Mouse (Mus musculus) myocyte (in vitro differentiated cells): ENCODE results near the gene Pcgf6. TPM values are rescaled to one million over a fixed set of nuclear protein-coding genes. Genes with fewer than 3 reads are reported as not detected.
"Not testable (repeated sequence)": the region's sequence is repeated elsewhere in the genome, so short reads cannot be mapped to it uniquely, and the experiment has no call there.

Experiments used
- H3K27me3 ChIP-seq: one replicate; pipeline ENCODE4 v1.6.1; 2011; ENCODE audit not compliant: control insufficient read depth, insufficient read depth, insufficient read length
- H3K36me3 ChIP-seq: one replicate; pipeline ENCODE4 v1.6.1; 2011; ENCODE audit not compliant: control insufficient read depth, insufficient read depth
- H3K4me2 ChIP-seq: one replicate; pipeline ENCODE4 v1.6.1; 2011; ENCODE audit warnings: low read depth, control low read depth
- H3K4me3 ChIP-seq: one replicate; pipeline ENCODE4 v1.5.1; 2011; ENCODE audit warnings: mild to moderate bottlenecking, control low read depth, moderate library complexity
- H3K79me2 ChIP-seq: one replicate; pipeline ENCODE4 v1.6.1; 2011; ENCODE audit not compliant: control insufficient read depth, insufficient read depth
- H3ac ChIP-seq: one replicate; pipeline ENCODE4 v1.6.1; 2011; ENCODE audit not compliant: control insufficient read depth, insufficient read length
- CEBPB ChIP-seq: IDR thresholded peaks from 2 replicates; pipeline ENCODE4 v1.6.1; 2011; ENCODE audit warnings: mild to moderate bottlenecking, moderate library complexity; ENCODE audit not compliant: poor library complexity, insufficient read depth, severe bottlenecking
- E2F4 ChIP-seq: IDR thresholded peaks from one replicate; pipeline ENCODE4 v1.6.1; 2011; ENCODE audit warnings: mild to moderate bottlenecking, control low read depth, moderate library complexity; ENCODE audit not compliant: insufficient read depth
- MAX ChIP-seq: IDR thresholded peaks from one replicate; pipeline ENCODE4 v1.6.1; 2011; ENCODE audit warnings: low read depth, mild to moderate bottlenecking, control low read depth
- MYOD1 ChIP-seq, 3 experiments: IDR thresholded peaks; one replicate each; pipeline ENCODE4 v1.6.1; 2011; ENCODE audit warnings: control low read depth in 2 of 3, low read depth in 2 of 3, mild to moderate bottlenecking in 2 of 3, moderate library complexity in 1 of 3; ENCODE audit not compliant: insufficient read length in 2 of 3, control insufficient read depth in 1 of 3
- MYOG ChIP-seq, 3 experiments: IDR thresholded peaks; one replicate each; pipeline ENCODE4 v1.6.1; 2011; ENCODE audit warnings: control low read depth in 2 of 3, low read depth in 2 of 3, mild to moderate bottlenecking in 2 of 3; ENCODE audit not compliant: insufficient read length in 2 of 3, control insufficient read depth in 1 of 3, insufficient read depth in 1 of 3
- POLR2A ChIP-seq: IDR thresholded peaks from one replicate; pipeline ENCODE4 v1.6.1; 2011; ENCODE audit warnings: low read depth, mild to moderate bottlenecking, control low read depth, moderate library complexity; ENCODE audit not compliant: insufficient read length
- POLR2AphosphoS2 ChIP-seq: IDR thresholded peaks from one replicate; pipeline ENCODE4 v1.6.1; 2011; ENCODE audit warnings: low read depth, control low read depth; ENCODE audit not compliant: insufficient read length
- REST ChIP-seq: IDR thresholded peaks from one replicate; pipeline ENCODE4 v1.6.1; 2011; ENCODE audit warnings: mild to moderate bottlenecking, control low read depth, moderate library complexity; ENCODE audit not compliant: insufficient read depth, insufficient read length
- SRF ChIP-seq: IDR thresholded peaks from one replicate; pipeline ENCODE4 v1.6.1; 2011; ENCODE audit warnings: low read depth; ENCODE audit not compliant: control insufficient read depth, insufficient read length
- TCF12 ChIP-seq: IDR thresholded peaks from one replicate; pipeline ENCODE4 v1.6.1; 2011; ENCODE audit warnings: mild to moderate bottlenecking, control low read depth; ENCODE audit not compliant: poor library complexity, insufficient read depth, severe bottlenecking
- TCF3 ChIP-seq: IDR thresholded peaks from one replicate; pipeline ENCODE4 v1.6.1; 2011; ENCODE audit warnings: low read depth, control low read depth; ENCODE audit not compliant: insufficient read length
- USF1 ChIP-seq: IDR thresholded peaks from one replicate; pipeline ENCODE4 v1.6.1; 2011; ENCODE audit warnings: low read depth, mild to moderate bottlenecking, control low read depth, moderate library complexity
- polyA plus RNA-seq: library from polyadenylated mRNA; unstranded; fragments of >200 nt; fragmentation: generic; extraction: Trizol; gene quantifications from one replicate; pipeline ENCODE4 v1.2.1, GENCODE M21; 2012; ENCODE audit warnings: missing spikeins

The Pcgf6 gene
- polyA plus RNA-seq, 1 experiment = 5.6 TPM

- Histone ChIP-seq H3K79me2 (no peaks in the 10 kb centered on the region), H3K4me3 (no peak overlapping the region), H3ac (no peak overlapping the region), H3K27me3 (peaks cover 49% of the 10 kb centered on the region), H3K4me2 (no peak overlapping the region), H3K36me3 (no peaks in the 10 kb centered on the region)
- no peak for TF ChIP-seq POLR2A
These were observed 40.8 kb downstream of the Pcgf6 start for GRCm38 (mm10) chr19:47009943-47010342.

DNA sequence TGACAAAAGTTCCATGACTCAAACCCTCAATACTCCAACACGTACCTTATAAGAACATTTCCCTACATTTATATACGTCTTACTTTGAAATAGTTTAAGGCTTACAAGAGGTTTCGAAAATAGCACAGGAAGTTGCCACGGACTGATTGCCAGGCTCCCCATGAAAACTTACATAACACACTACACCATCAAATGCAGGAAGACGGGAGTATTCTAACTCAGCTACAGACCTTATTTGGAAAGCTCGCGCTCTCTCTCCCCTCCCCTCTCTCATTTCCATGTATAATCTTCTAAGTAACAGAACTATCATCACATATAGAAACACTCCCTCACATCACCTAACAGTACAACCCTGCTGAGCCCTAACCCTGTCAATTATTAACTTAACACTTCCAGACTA lies 41.3 kb downstream of the Pcgf6 start:
- Histone ChIP-seq H3K4me2 (no peak overlapping the region), H3K4me3 (no peak overlapping the region), H3ac (no peak overlapping the region), H3K27me3 (peaks cover 44% of the 10 kb centered on the region), H3K79me2 (no peaks in the 10 kb centered on the region), H3K36me3 (no peaks in the 10 kb centered on the region)
- TF ChIP-seq SRF (no peak), MAX (no peak), REST (no peak), CEBPB (no peak), MYOD1 (IDR thresholded peaks at IDR 0.05; ENCODE audit: control insufficient read depth in 1 of 3, insufficient read length in 2 of 3, low read depth in 2 of 3) (no peak), TCF12 (no peak), MYOG (IDR thresholded peaks at IDR 0.05; ENCODE audit: control insufficient read depth in 1 of 3, insufficient read depth in 1 of 3, insufficient read length in 2 of 3, low read depth in 2 of 3) (no peak), POLR2AphosphoS2 (no peak), USF1 (no peak), POLR2A (no peak)

DNA sequence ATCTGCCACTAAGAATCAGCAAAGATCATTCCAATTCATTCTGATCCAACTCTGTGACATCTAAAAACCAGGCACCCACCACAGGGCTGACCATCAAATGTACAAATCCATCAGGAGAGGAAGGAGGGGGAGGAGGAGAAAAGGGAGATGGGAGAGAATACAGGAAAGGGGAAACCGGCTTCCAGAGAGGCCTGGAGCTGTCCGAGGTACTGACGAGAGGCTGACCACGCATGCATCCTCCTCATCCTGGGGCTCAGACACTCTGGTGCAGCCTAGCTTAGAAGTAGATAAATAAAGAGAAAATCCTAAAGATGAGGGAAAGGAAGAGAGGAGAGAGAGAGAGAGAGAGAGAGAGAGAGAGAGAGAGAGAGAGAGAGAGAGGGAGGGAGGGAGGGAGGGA lies 44.4 kb downstream of the Pcgf6 start:
- H3K27me3 ChIP-seq = peaks cover 31% of the 10 kb centered on the region
- H3K36me3 ChIP-seq = no peaks in the 10 kb centered on the region
- TF ChIP-seq REST (peak; percentile 97), TCF12 (no peak)
- no peak overlapping the region for H3K4me2 ChIP-seq
- H3ac ChIP-seq = no peak overlapping the region
- no peak overlapping the region for H3K4me3 ChIP-seq
- no peaks in the 10 kb centered on the region for H3K79me2 ChIP-seq

- H3K36me3 ChIP-seq = no peaks in the 10 kb centered on the region
- no peak overlapping the region for H3ac ChIP-seq
- H3K4me3 ChIP-seq = no peak overlapping the region
- no peaks in the 10 kb centered on the region for H3K79me2 ChIP-seq
- H3K27me3 ChIP-seq = peaks cover 27% of the 10 kb centered on the region
- H3K4me2 ChIP-seq = no peak overlapping the region
- no peak for TF ChIP-seq TCF12
- TF ChIP-seq POLR2AphosphoS2 = no peak
- no peak for TF ChIP-seq MAX
- no peak for TF ChIP-seq MYOD1 (IDR thresholded peaks at IDR 0.05; ENCODE audit: control insufficient read depth in 1 of 3, insufficient read length in 2 of 3, low read depth in 2 of 3)
- TF ChIP-seq E2F4 = no peak
- TF ChIP-seq REST = no peak
- TF ChIP-seq POLR2A = no peak
- TF ChIP-seq USF1 = no peak
- TF ChIP-seq TCF3 = no peak
- TF ChIP-seq SRF = no peak
- no peak for TF ChIP-seq MYOG (IDR thresholded peaks at IDR 0.05; ENCODE audit: control insufficient read depth in 1 of 3, insufficient read depth in 1 of 3, insufficient read length in 2 of 3, low read depth in 2 of 3)
- TF ChIP-seq CEBPB = no peak
These were observed 44.8 kb downstream of the Pcgf6 start for GRCm38 (mm10) chr19:47005873-47006272.

- no peaks in the 10 kb centered on the region for H3K79me2 ChIP-seq
- no peaks in the 10 kb centered on the region for H3K36me3 ChIP-seq
- no peak overlapping the region for H3K4me2 ChIP-seq
- H3K27me3 ChIP-seq = peaks cover 19% of the 10 kb centered on the region
- no peak overlapping the region for H3K4me3 ChIP-seq
- TF ChIP-seq SRF = no peak
- TF ChIP-seq TCF3 = no peak
- TF ChIP-seq TCF12 = no peak
- TF ChIP-seq POLR2A = no peak
- TF ChIP-seq E2F4 = no peak
- no peak for TF ChIP-seq CEBPB
- no peak for TF ChIP-seq POLR2AphosphoS2
- TF ChIP-seq MYOG (IDR thresholded peaks at IDR 0.05; ENCODE audit: control insufficient read depth in 1 of 3, insufficient read depth in 1 of 3, insufficient read length in 2 of 3, low read depth in 2 of 3) = no peak
- TF ChIP-seq REST = no peak
- no peak for TF ChIP-seq MYOD1 (IDR thresholded peaks at IDR 0.05; ENCODE audit: control insufficient read depth in 1 of 3, insufficient read length in 2 of 3, low read depth in 2 of 3)
- no peak for TF ChIP-seq USF1
- no peak for TF ChIP-seq MAX
- no peak overlapping the region for H3ac ChIP-seq
These were observed 46.8 kb downstream of the Pcgf6 start for GRCm38 (mm10) chr19:47003742-47004511.

- H3K36me3 ChIP-seq, H3K79me2 ChIP-seq, H3K4me2 ChIP-seq, H3ac ChIP-seq, H3K4me3 ChIP-seq: not testable (repeated sequence)
- peaks cover 14% of the 10 kb centered on the region for H3K27me3 ChIP-seq
These were observed 50.3 kb downstream of the Pcgf6 start for GRCm38 (mm10) chr19:47000357-47000756.
